Mouse (Mus musculus) liver, adult 2 months (tissue): Measurements from ENCODE around the gene Ebf4.

ENCODE experiments used
- CTCF ChIP-seq: fragments of 200-500 bp; IDR thresholded peaks from 2 replicates; pipeline ENCODE4 v1.5.1; 2011; ENCODE audit warnings: low read depth, low read length, control low read depth
- POLR2A ChIP-seq: fragments of 200-500 bp; IDR thresholded peaks from 2 replicates; pipeline ENCODE4 v1.6.1; 2011; ENCODE audit warnings: low read length, control low read depth; ENCODE audit not compliant: insufficient read depth; ENCODE audit errors: extremely low read depth

- TF ChIP-seq CTCF, result no peak
- TF ChIP-seq POLR2A, result no peak
Measured at GRCm38 (mm10) chr2:130374951-130375350, 80.0 kb downstream of the Ebf4 start.
